Mouse (Mus musculus): ENCODE data around the gene BC049352. TPM values are rescaled to one million over a fixed set of nuclear protein-coding genes. Genes with fewer than 3 reads are reported as not detected.

BC049352 gene
- polyA plus RNA-seq, 1 experiment from 2014 or later = 0.48 TPM

DNA sequence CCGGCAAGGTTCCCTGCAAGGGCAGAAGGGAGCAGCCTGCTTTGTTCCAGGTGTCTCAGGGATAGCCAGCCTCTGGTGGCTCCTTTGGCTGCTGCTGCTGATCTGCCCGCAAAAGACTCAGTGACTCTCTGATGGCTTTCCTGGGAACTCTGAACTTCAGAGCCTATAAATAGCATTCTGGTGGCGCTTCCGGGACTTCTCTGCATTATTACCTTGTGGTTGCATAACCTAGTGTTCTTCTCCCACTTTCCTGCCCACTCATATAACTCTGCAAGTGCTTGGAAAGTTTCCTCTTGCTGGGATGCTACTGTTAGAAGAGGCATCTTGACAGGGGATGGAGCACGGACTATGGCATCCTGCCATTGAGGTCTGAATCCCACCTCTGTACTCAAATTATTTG lies 15.7 kb downstream of the BC049352 start:
- peak; percentile 12; the same call in 1 of the 2 replicates for ATAC-seq
- Histone ChIP-seq H3K9me3 (ENCODE audit: control insufficient read depth) (no peaks in the 10 kb centered on the region), H3K4me2 (replicated peaks; ENCODE audit: low read depth) (peak overlapping the region; percentile 35; the same call in 1 of the 2 replicates), H3K27me3 (replicated peaks; ENCODE audit: control insufficient read depth, insufficient read depth, low read length) (no peaks in the 10 kb centered on the region), H3K9ac (ENCODE audit: low read depth, low read length) (no peak overlapping the region), H3K27ac (ENCODE audit: low read depth, low read length) (peak overlapping the region; percentile 68), H3K4me3 (ENCODE audit: low read depth, low read length) (no peak overlapping the region), H3K4me1 (replicated peaks; ENCODE audit: control insufficient read depth, insufficient read depth, low read length) (peaks cover 13% of the 10 kb centered on the region), H3K36me3 (ENCODE audit: control insufficient read depth, insufficient read depth) (peaks cover 8% of the 10 kb centered on the region; the same call in 1 of the 2 replicates)
- no peak for TF ChIP-seq CTCF (IDR thresholded peaks at IDR 0.05; ENCODE audit: low read depth)
- WGBS = 43% methylated on average over 5 of the region's 5 CpGs

DNA sequence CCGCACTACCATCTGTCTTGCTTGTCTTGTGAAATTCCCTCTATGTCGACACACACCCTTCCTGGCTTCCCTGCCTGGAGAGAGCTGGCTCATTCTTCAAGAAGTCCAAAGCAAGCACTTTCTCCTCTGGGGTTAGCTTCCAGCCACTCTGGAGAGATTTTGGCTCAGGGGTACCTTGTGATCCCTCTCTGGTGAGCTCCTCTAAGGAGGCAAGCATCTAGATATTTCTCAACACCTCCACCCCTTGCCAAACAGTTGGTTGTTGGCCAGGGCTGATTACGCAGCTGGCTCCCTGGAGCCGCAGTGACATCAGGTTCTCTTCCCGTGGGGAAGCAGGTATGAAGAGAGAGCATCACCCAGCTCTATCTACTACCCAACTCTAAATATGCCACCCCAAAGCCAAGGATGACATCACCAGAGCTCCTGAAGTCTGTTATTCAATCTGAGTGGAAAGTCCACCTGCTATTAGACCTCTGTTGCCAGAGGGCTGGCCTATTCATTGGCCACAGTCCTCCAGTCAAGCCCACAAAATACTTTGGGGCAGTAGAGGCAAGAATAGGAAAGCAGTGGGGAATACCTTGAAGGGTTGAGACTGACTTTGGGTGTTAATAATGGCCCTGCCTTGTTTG lies 19.6 kb downstream of the BC049352 start:
- peak overlapping the region; percentile 82 for H3K27ac ChIP-seq (ENCODE audit: low read depth, low read length)

DNA sequence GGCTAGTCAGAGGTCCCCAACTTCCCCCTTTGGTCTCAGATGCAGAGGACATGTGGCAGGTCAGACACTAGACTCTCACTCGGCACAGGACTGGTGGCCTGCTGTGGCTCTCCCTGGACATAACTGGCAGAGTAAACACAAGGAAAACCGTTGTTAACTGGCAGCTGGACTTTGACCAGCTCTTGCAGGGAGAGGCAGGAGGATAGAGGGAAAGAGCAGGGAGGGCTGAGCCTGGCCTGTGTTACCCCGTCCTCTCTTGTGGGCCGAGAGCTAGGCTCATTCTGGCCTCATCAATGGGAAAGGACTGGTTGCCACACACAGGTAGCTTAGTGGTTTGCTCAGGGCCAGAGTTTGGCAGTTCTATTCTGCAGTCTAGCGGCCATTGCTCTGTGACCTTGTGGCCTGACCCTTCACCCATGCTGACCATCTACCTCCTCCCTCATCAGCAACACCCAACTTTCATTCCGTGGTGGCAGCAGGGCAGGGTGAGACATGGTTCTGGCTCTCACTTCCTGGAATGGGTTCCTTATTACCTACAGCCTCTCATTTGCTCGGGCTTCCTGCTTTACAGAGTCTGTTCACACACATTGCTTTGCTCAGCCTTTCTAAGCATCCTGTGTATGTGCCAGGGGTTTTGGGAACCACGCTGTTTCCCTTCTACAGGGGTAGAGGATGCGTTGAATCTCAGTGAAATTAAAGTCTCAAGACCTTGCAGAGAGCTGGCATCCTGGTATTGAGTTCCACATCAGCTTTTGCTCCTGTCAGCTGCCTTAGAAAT lies 20.4 kb downstream of the BC049352 start:
- peak overlapping the region; percentile 45; the same call in 1 of the 2 replicates for H3K9ac ChIP-seq (ENCODE audit: low read depth, low read length)
- H3K27me3 ChIP-seq (replicated peaks; ENCODE audit: control insufficient read depth, insufficient read depth, low read length) = no peaks in the 10 kb centered on the region
- 28% methylated on average over 9 of the region's 9 CpGs for WGBS
- H3K36me3 ChIP-seq (ENCODE audit: control insufficient read depth, insufficient read depth) = peaks cover 6% of the 10 kb centered on the region; the same call in 1 of the 2 replicates
- ATAC-seq = peak; percentile 55
- peak overlapping the region; percentile 62 for H3K4me2 ChIP-seq (replicated peaks; ENCODE audit: low read depth)
- H3K4me3 ChIP-seq (ENCODE audit: low read depth, low read length) = peak overlapping the region; percentile 42
- peaks cover 11% of the 10 kb centered on the region for H3K4me1 ChIP-seq (replicated peaks; ENCODE audit: control insufficient read depth, insufficient read depth, low read length)
- TF ChIP-seq CTCF (IDR thresholded peaks at IDR 0.05; ENCODE audit: low read depth) = no peak
- peak overlapping the region; percentile 82 for H3K27ac ChIP-seq (ENCODE audit: low read depth, low read length)
- H3K9me3 ChIP-seq (ENCODE audit: control insufficient read depth) = no peaks in the 10 kb centered on the region

More for the DNA sequence above, 19.6 kb downstream of the BC049352 start:
- no peak for TF ChIP-seq CTCF (IDR thresholded peaks at IDR 0.05; ENCODE audit: low read depth)
- Histone ChIP-seq H3K4me3 (ENCODE audit: low read depth, low read length) (0 out of 2 replicates have a peak overlapping the region, but pooled peaks have one; percentile 42), H3K4me2 (replicated peaks; ENCODE audit: low read depth) (peak overlapping the region; percentile 62), H3K27me3 (replicated peaks; ENCODE audit: control insufficient read depth, insufficient read depth, low read length) (no peaks in the 10 kb centered on the region), H3K36me3 (ENCODE audit: control insufficient read depth, insufficient read depth) (peaks cover 6% of the 10 kb centered on the region; the same call in 1 of the 2 replicates), H3K4me1 (replicated peaks; ENCODE audit: control insufficient read depth, insufficient read depth, low read length) (peaks cover 13% of the 10 kb centered on the region), H3K9ac (ENCODE audit: low read depth, low read length) (no peak overlapping the region), H3K9me3 (ENCODE audit: control insufficient read depth) (no peaks in the 10 kb centered on the region)
- 44% methylated on average over 5 of the region's 5 CpGs for WGBS
- no peak for ATAC-seq

DNA sequence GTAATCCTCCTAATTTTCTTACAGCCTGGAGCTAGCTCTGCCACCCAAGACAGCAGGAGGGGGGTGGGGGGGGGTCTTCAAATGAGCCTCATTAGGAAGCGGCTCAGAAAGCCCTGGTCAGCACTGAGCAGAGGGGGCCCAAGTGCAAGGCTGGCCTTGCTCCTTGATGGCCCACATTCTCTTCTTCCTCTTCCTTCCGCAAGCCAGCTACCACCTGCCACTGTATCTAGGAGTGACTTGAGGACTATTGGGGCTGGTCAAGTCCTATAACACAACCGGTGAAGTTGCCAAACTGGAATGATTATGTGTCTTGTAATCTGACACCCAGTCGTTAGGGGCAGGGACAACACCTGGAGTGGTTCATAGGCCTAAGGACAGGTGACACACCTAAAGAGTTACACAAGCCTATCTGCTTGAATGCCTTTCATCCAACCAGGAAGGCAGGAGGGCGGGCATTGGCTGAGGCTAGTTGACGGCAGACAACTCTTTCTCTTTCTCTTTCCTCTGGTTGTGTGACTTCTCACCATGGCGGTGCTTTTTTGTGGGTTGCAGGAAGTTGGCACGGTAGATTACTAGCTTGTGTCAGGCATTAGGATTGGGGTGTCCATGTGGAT lies 22.1 kb downstream of the BC049352 start, which contains the start of gene Tmprss4:
Tmprss4 (minus strand) TSS at position 296 of the 614 bp plus-strand sequence.
- peaks cover 5% of the 10 kb centered on the region for H3K4me1 ChIP-seq (replicated peaks; ENCODE audit: control insufficient read depth, insufficient read depth, low read length)
- H3K27ac ChIP-seq (ENCODE audit: low read depth, low read length) = peak within 1 kb of the TSS; percentile 82
- H3K9me3 ChIP-seq (ENCODE audit: control insufficient read depth) = no peaks in the 10 kb centered on the region
- H3K36me3 ChIP-seq (ENCODE audit: control insufficient read depth, insufficient read depth) = peaks cover 6% of the 10 kb centered on the region; the same call in 1 of the 2 replicates
- 0 out of 2 replicates have a peak, but pooled peaks have one; percentile 3 for TF ChIP-seq CTCF (IDR thresholded peaks at IDR 0.05; ENCODE audit: low read depth)
- 38% methylated on average over 8 of the region's 8 CpGs for WGBS
- H3K27me3 ChIP-seq (replicated peaks; ENCODE audit: control insufficient read depth, insufficient read depth, low read length) = no peaks in the 10 kb centered on the region
- ATAC-seq = peak; percentile 92
- H3K4me3 ChIP-seq (ENCODE audit: low read depth, low read length) = peak within 1 kb of the TSS; percentile 42
- H3K4me2 ChIP-seq (replicated peaks; ENCODE audit: low read depth) = peak within 1 kb of the TSS; percentile 62
- H3K9ac ChIP-seq (ENCODE audit: low read depth, low read length) = peak within 1 kb of the TSS; percentile 45

DNA sequence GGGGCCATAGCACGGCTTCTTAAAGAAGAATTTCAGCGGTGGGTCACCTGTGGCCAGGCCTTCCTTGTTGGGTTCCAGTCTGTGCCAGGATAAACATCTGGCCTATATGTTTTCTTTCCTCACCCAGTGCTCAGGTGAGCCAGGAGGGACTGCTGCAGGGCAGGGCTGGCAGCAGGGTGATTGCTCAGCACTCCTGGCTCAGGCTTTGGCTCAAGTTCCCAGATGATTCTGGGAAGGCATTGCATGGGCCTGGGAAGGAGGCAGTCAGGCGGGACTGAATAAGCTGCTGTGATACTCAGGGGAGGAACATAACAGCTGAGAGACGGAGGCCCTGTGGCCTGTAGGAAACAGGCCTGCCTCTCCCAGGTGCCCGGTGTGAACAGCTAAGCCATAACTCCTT lies 23.3 kb downstream of the BC049352 start:
- no peak overlapping the region for H3K4me3 ChIP-seq (ENCODE audit: low read depth, low read length)
- peaks cover 6% of the 10 kb centered on the region; the same call in 1 of the 2 replicates for H3K36me3 ChIP-seq (ENCODE audit: control insufficient read depth, insufficient read depth)
- H3K9me3 ChIP-seq (ENCODE audit: control insufficient read depth) = no peaks in the 10 kb centered on the region
- H3K4me2 ChIP-seq (replicated peaks; ENCODE audit: low read depth) = no peak overlapping the region
- ATAC-seq = no peak
- H3K4me1 ChIP-seq (replicated peaks; ENCODE audit: control insufficient read depth, insufficient read depth, low read length) = peaks cover 5% of the 10 kb centered on the region; the same call in 1 of the 2 replicates
- H3K9ac ChIP-seq (ENCODE audit: low read depth, low read length) = no peak overlapping the region
- 67% methylated on average over 5 of the region's 5 CpGs for WGBS
- no peak for TF ChIP-seq CTCF (IDR thresholded peaks at IDR 0.05; ENCODE audit: low read depth)
- H3K27ac ChIP-seq (ENCODE audit: low read depth, low read length) = peak overlapping the region; percentile 46; the same call in 1 of the 2 replicates
- H3K27me3 ChIP-seq (replicated peaks; ENCODE audit: control insufficient read depth, insufficient read depth, low read length) = no peaks in the 10 kb centered on the region

DNA sequence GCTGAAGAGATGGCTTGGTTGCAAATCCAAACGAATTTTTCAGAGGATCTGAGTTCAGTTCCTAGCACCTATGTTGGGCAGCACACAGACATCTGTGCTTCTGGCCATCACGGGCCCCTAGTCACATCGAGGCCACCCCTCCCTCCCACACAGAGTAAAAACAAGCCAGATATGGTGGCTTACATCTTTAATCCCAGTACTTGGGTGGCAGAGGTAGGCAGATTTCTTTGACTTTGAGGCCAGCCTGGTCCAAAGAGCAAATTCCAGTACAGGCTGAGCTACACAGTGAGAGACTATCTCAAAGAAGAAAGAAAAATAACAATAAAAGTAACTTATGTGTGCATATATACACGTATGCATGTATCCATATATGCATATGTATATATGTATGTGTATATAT lies 24.3 kb downstream of the BC049352 start:
- no peak for TF ChIP-seq CTCF (IDR thresholded peaks at IDR 0.05; ENCODE audit: low read depth)
- ATAC-seq = no peak
- Histone ChIP-seq H3K4me1 (replicated peaks; ENCODE audit: control insufficient read depth, insufficient read depth, low read length) (peaks cover 5% of the 10 kb centered on the region; the same call in 1 of the 2 replicates), H3K27me3 (replicated peaks; ENCODE audit: control insufficient read depth, insufficient read depth, low read length) (no peaks in the 10 kb centered on the region), H3K36me3 (ENCODE audit: control insufficient read depth, insufficient read depth) (no peaks in the 10 kb centered on the region), H3K4me2 (replicated peaks; ENCODE audit: low read depth) (no peak overlapping the region), H3K27ac (ENCODE audit: low read depth, low read length) (no peak overlapping the region), H3K4me3 (ENCODE audit: low read depth, low read length) (no peak overlapping the region), H3K9me3 (ENCODE audit: control insufficient read depth) (no peaks in the 10 kb centered on the region), H3K9ac (ENCODE audit: low read depth, low read length) (no peak overlapping the region)
- WGBS = 62% methylated on average over 4 of the region's 4 CpGs

Data from intestine, postnatal 0 days (tissue).